Mouse (Mus musculus): Measurements from ENCODE around the gene Islr2. TPM values are rescaled to one million over a fixed set of nuclear protein-coding genes. Genes with fewer than 3 reads are reported as not detected.

Islr2 gene
- polyA plus RNA-seq, 1 experiment from 2014 or later, result 0.13 TPM

- no peaks in the 10 kb centered on the region for H3K27me3 ChIP-seq (ENCODE audit: insufficient read depth, low read length)
- H3K36me3 ChIP-seq (ENCODE audit: insufficient read depth, low read length), result no peaks in the 10 kb centered on the region
- ATAC-seq (replicated peaks; ENCODE audit: low FRiP score, low read depth) (no peak), DNase-seq (ENCODE audit: low spot score) (no peak)
- no peaks in the 10 kb centered on the region; the same call in 1 of the 2 replicates for H3K4me1 ChIP-seq (replicated peaks; ENCODE audit: insufficient read depth, low read length)
- no peaks in the 10 kb centered on the region for H3K9me3 ChIP-seq (replicated peaks; ENCODE audit: low read length)
- H3K9ac ChIP-seq (ENCODE audit: low read depth, low read length), result no peak overlapping the region
- WGBS, result 50% methylated on average over 2 of the region's 2 CpGs
- H3K27ac ChIP-seq, result no peak overlapping the region
- TF ChIP-seq CTCF (IDR thresholded peaks at IDR 0.05; ENCODE audit: low read depth), result no peak
- no peak overlapping the region for H3K4me2 ChIP-seq (ENCODE audit: low read length)
- no peak overlapping the region for H3K4me3 ChIP-seq (replicated peaks; ENCODE audit: low read depth, low read length)
These were observed 31.3 kb downstream of the Islr2 start for GRCm38 (mm10) chr9:58172863-58173262.

- 87% methylated on average over 6 of the region's 6 CpGs for WGBS
- H3K4me2 ChIP-seq (ENCODE audit: low read length), result no peak overlapping the region
- no peak overlapping the region for H3K4me3 ChIP-seq (replicated peaks; ENCODE audit: low read depth, low read length)
- no peaks in the 10 kb centered on the region for H3K9me3 ChIP-seq (replicated peaks; ENCODE audit: low read length)
- ATAC-seq (replicated peaks; ENCODE audit: low FRiP score, low read depth), result no peak
- H3K9ac ChIP-seq (ENCODE audit: low read depth, low read length), result no peak overlapping the region
- H3K27me3 ChIP-seq (ENCODE audit: insufficient read depth, low read length), result no peaks in the 10 kb centered on the region
- H3K27ac ChIP-seq, result no peak overlapping the region
- no peaks in the 10 kb centered on the region for H3K36me3 ChIP-seq (ENCODE audit: insufficient read depth, low read length)
- no peaks in the 10 kb centered on the region; the same call in 1 of the 2 replicates for H3K4me1 ChIP-seq (replicated peaks; ENCODE audit: insufficient read depth, low read length)
- no peak for DNase-seq (ENCODE audit: low spot score)
- TF ChIP-seq CTCF (IDR thresholded peaks at IDR 0.05; ENCODE audit: low read depth), result no peak
These were observed 34.7 kb downstream of the Islr2 start for GRCm38 (mm10) chr9:58169426-58169825.

GRCm38 (mm10) chr9:58168880-58169279 lies 35.2 kb downstream of the Islr2 start:
- no peaks in the 10 kb centered on the region for H3K27me3 ChIP-seq (ENCODE audit: insufficient read depth, low read length)
- no peak for TF ChIP-seq CTCF (IDR thresholded peaks at IDR 0.05; ENCODE audit: low read depth)
- ATAC-seq (replicated peaks; ENCODE audit: low FRiP score, low read depth), result no peak
- H3K9me3 ChIP-seq (replicated peaks; ENCODE audit: low read length), result no peaks in the 10 kb centered on the region
- H3K9ac ChIP-seq (ENCODE audit: low read depth, low read length), result no peak overlapping the region
- H3K27ac ChIP-seq, result no peak overlapping the region
- WGBS, result 76% methylated on average over 3 of the region's 3 CpGs
- H3K36me3 ChIP-seq (ENCODE audit: insufficient read depth, low read length), result no peaks in the 10 kb centered on the region
- no peak for DNase-seq (ENCODE audit: low spot score)
- no peak overlapping the region for H3K4me2 ChIP-seq (ENCODE audit: low read length)
- H3K4me3 ChIP-seq (replicated peaks; ENCODE audit: low read depth, low read length), result no peak overlapping the region
- H3K4me1 ChIP-seq (replicated peaks; ENCODE audit: insufficient read depth, low read length), result no peaks in the 10 kb centered on the region

- Histone ChIP-seq H3K36me3 (ENCODE audit: insufficient read depth, low read length) (no peaks in the 10 kb centered on the region), H3K4me1 (replicated peaks; ENCODE audit: insufficient read depth, low read length) (no peaks in the 10 kb centered on the region), H3K4me3 (replicated peaks; ENCODE audit: low read depth, low read length) (no peak overlapping the region), H3K27ac (no peak overlapping the region), H3K4me2 (ENCODE audit: low read length) (no peak overlapping the region), H3K27me3 (ENCODE audit: insufficient read depth, low read length) (no peaks in the 10 kb centered on the region), H3K9me3 (replicated peaks; ENCODE audit: low read length) (no peaks in the 10 kb centered on the region), H3K9ac (ENCODE audit: low read depth, low read length) (no peak overlapping the region)
- no peak for DNase-seq (ENCODE audit: low spot score)
- 80% methylated on average over 1 of the region's 1 CpGs for WGBS
- ATAC-seq (replicated peaks; ENCODE audit: low FRiP score, low read depth), result no peak
- no peak for TF ChIP-seq CTCF (IDR thresholded peaks at IDR 0.05; ENCODE audit: low read depth)
These were observed 38.3 kb downstream of the Islr2 start for GRCm38 (mm10) chr9:58165779-58166178.

GRCm38 (mm10) chr9:58163146-58163545 lies 41.0 kb downstream of the Islr2 start:
- no peak overlapping the region for H3K4me2 ChIP-seq (ENCODE audit: low read length)
- 58% methylated on average over 5 of the region's 5 CpGs for WGBS
- TF ChIP-seq CTCF (IDR thresholded peaks at IDR 0.05; ENCODE audit: low read depth), result no peak

GRCm38 (mm10) chr9:58162173-58162572 lies 41.9 kb downstream of the Islr2 start:
- no peaks in the 10 kb centered on the region for H3K9me3 ChIP-seq (replicated peaks; ENCODE audit: low read length)
- no peak for TF ChIP-seq CTCF (IDR thresholded peaks at IDR 0.05; ENCODE audit: low read depth)
- ATAC-seq (replicated peaks; ENCODE audit: low FRiP score, low read depth) (no peak), DNase-seq (ENCODE audit: low spot score) (no peak)
- no peak overlapping the region for H3K27ac ChIP-seq
- 88% methylated on average over 3 of the region's 3 CpGs for WGBS
- H3K27me3 ChIP-seq (ENCODE audit: insufficient read depth, low read length), result no peaks in the 10 kb centered on the region
- H3K36me3 ChIP-seq (ENCODE audit: insufficient read depth, low read length), result no peaks in the 10 kb centered on the region
- no peaks in the 10 kb centered on the region for H3K4me1 ChIP-seq (replicated peaks; ENCODE audit: insufficient read depth, low read length)
- no peak overlapping the region for H3K4me2 ChIP-seq (ENCODE audit: low read length)
- no peak overlapping the region for H3K4me3 ChIP-seq (replicated peaks; ENCODE audit: low read depth, low read length)
- no peak overlapping the region for H3K9ac ChIP-seq (ENCODE audit: low read depth, low read length)

More at GRCm38 (mm10) chr9:58163146-58163545, 41.0 kb downstream of the Islr2 start:
- Histone ChIP-seq H3K27me3 (ENCODE audit: insufficient read depth, low read length) (no peaks in the 10 kb centered on the region), H3K4me1 (replicated peaks; ENCODE audit: insufficient read depth, low read length) (no peaks in the 10 kb centered on the region), H3K27ac (no peak overlapping the region), H3K9ac (ENCODE audit: low read depth, low read length) (no peak overlapping the region), H3K9me3 (replicated peaks; ENCODE audit: low read length) (no peaks in the 10 kb centered on the region), H3K36me3 (ENCODE audit: insufficient read depth, low read length) (no peaks in the 10 kb centered on the region), H3K4me3 (replicated peaks; ENCODE audit: low read depth, low read length) (no peak overlapping the region)
- no peak for DNase-seq (ENCODE audit: low spot score)
- no peak for ATAC-seq (replicated peaks; ENCODE audit: low FRiP score, low read depth)

GRCm38 (mm10) chr9:58160315-58160714 lies 43.8 kb downstream of the Islr2 start:
- DNase-seq (ENCODE audit: low spot score), result no peak

More at GRCm38 (mm10) chr9:58160315-58160714, 43.8 kb downstream of the Islr2 start:
- no peak for ATAC-seq (replicated peaks; ENCODE audit: low FRiP score, low read depth)
- 77% methylated on average over 5 of the region's 5 CpGs for WGBS
- Histone ChIP-seq H3K27me3 (ENCODE audit: insufficient read depth, low read length) (no peaks in the 10 kb centered on the region), H3K4me1 (replicated peaks; ENCODE audit: insufficient read depth, low read length) (0 out of 2 replicates have a peak, but pooled peaks cover 4% of the 10 kb centered on the region), H3K9me3 (replicated peaks; ENCODE audit: low read length) (no peaks in the 10 kb centered on the region), H3K27ac (0 out of 2 replicates have a peak overlapping the region, but pooled peaks have one; percentile 87), H3K36me3 (ENCODE audit: insufficient read depth, low read length) (no peaks in the 10 kb centered on the region), H3K4me2 (ENCODE audit: low read length) (no peak overlapping the region), H3K9ac (ENCODE audit: low read depth, low read length) (no peak overlapping the region), H3K4me3 (replicated peaks; ENCODE audit: low read depth, low read length) (no peak overlapping the region)
- no peak for TF ChIP-seq CTCF (IDR thresholded peaks at IDR 0.05; ENCODE audit: low read depth)
